Mouse (Mus musculus) MN1 (cell line): Measurements from ENCODE around the gene Bhmt2.
A peak's percentile ranks its signal among the peaks of the same experiment; 100 is the strongest.

ENCODE experiments used
- DNase-seq: peaks from one replicate; pipeline ENCODE4 v3.0.0-alpha.2; 2016; ENCODE audit warnings: low spot score

The Bhmt2 gene

GRCm38 (mm10) chr13:93674131-93674561, at the start of gene Bhmt2, which contains the start of gene Dmgdh:
TSS of gene Bhmt2 (minus strand) at chr13:93674302.
TSS of gene Dmgdh (plus strand) at chr13:93674433.
- no peak for DNase-seq

GRCm38 (mm10) chr13:93723455-93723854, 49.4 kb upstream of the Bhmt2 start:
- DNase-seq = no peak

GRCm38 (mm10) chr13:93721916-93722315, 47.8 kb upstream of the Bhmt2 start:
- no peak for DNase-seq

GRCm38 (mm10) chr13:93718948-93719347, 44.8 kb upstream of the Bhmt2 start:
- peak; percentile 61 for DNase-seq

GRCm38 (mm10) chr13:93717113-93717512, 43.0 kb upstream of the Bhmt2 start:
- no peak for DNase-seq

GRCm38 (mm10) chr13:93713826-93714225, 39.7 kb upstream of the Bhmt2 start:
- DNase-seq = no peak

GRCm38 (mm10) chr13:93712362-93712761, 38.3 kb upstream of the Bhmt2 start:
- DNase-seq = no peak

GRCm38 (mm10) chr13:93711226-93711625, 37.1 kb upstream of the Bhmt2 start:
- DNase-seq = no peak

GRCm38 (mm10) chr13:93710325-93710724, 36.2 kb upstream of the Bhmt2 start:
- no peak for DNase-seq

GRCm38 (mm10) chr13:93707271-93707670, 33.2 kb upstream of the Bhmt2 start:
- no peak for DNase-seq

GRCm38 (mm10) chr13:93705697-93706096, 31.6 kb upstream of the Bhmt2 start:
- DNase-seq = no peak

GRCm38 (mm10) chr13:93698866-93699265, 24.8 kb upstream of the Bhmt2 start:
- no peak for DNase-seq

- DNase-seq = no peak
These were observed 16.7 kb upstream of the Bhmt2 start for GRCm38 (mm10) chr13:93690821-93691220.

GRCm38 (mm10) chr13:93689566-93689965, 15.5 kb upstream of the Bhmt2 start:
- DNase-seq = no peak

- DNase-seq = no peak
These were observed 13.2 kb upstream of the Bhmt2 start for GRCm38 (mm10) chr13:93687321-93687720.

- DNase-seq = no peak
These were observed 11.1 kb upstream of the Bhmt2 start for GRCm38 (mm10) chr13:93685226-93685625.

GRCm38 (mm10) chr13:93683336-93683735, 9.2 kb upstream of the Bhmt2 start:
- DNase-seq = no peak

GRCm38 (mm10) chr13:93676864-93677263, 2.8 kb upstream of the Bhmt2 start:
- no peak for DNase-seq

- DNase-seq = no peak
These were observed 806 bp downstream of the Bhmt2 start for GRCm38 (mm10) chr13:93673296-93673695.

GRCm38 (mm10) chr13:93672371-93672770, 1.7 kb downstream of the Bhmt2 start:
- DNase-seq = no peak

GRCm38 (mm10) chr13:93667586-93667985, 6.5 kb downstream of the Bhmt2 start:
- no peak for DNase-seq

- no peak for DNase-seq
These were observed 16.2 kb downstream of the Bhmt2 start for GRCm38 (mm10) chr13:93657941-93658340.

- DNase-seq = no peak
These were observed 20.7 kb downstream of the Bhmt2 start for GRCm38 (mm10) chr13:93653382-93653781.

- no peak for DNase-seq
These were observed 25.5 kb downstream of the Bhmt2 start for GRCm38 (mm10) chr13:93648387-93649130.
